In the genomic region with DNA sequence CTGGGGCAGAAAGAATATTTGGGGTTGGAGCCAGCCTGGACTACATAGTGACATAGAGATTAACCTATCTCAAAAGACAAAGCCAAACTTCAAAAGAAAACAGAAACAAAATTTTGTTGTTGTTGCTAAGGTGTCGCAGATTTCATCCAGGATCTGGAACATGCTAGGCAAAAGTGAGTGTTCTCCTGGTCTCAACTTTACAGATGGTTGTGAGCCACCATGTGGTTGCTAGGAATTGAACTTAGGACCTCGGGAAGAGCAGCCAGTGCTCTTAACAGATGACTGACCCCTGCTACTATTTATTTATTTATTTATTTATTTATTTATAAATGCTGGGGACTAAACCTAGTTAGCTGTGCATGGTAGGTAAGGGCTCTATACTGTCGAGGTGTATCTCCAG, we compare ENCODE assay signal across 23 mouse cellular contexts. TPM values are rescaled to one million over a fixed set of nuclear protein-coding genes. Genes with fewer than 3 reads are reported as not detected.
DNase-seq lines count a peak whose midpoint lies in the region; ATAC-seq and TF ChIP-seq lines count a peak whose summit lies in the region.
"Had no signal": no experiment of that assay in that cellular context is flagged by ENCODE, and none has a peak within 500 bp of the region (broad histone marks: within the 10 kb centered on the region; RNA-seq: fewer than 3 reads in every experiment).

No protein-coding gene starts in this region.

- no peak overlapping the region for H3K4me3 ChIP-seq in gastrocnemius, adult 2 months
- H3K4me3 ChIP-seq in kidney, postnatal 0 days (replicated peaks; ENCODE audit: low read depth, low read length) = no peak overlapping the region
- no peak overlapping the region for H3K4me3 ChIP-seq in liver, embryonic 15.5 days (replicated peaks)
- H3K4me3 ChIP-seq: embryonic facial prominence, embryonic 13.5 days; forebrain, embryonic 13.5 days; heart, embryonic 13.5 days; hindbrain, embryonic 12.5 days had no signal

- peak overlapping the region; percentile 12; the same call in 1 of the 2 replicates for H3K27ac ChIP-seq in gastrocnemius, adult 2 months
- H3K27ac ChIP-seq in kidney, postnatal 0 days = peak overlapping the region; percentile 13; the same call in 1 of the 2 replicates
- 0 out of 2 replicates have a peak overlapping the region, but pooled peaks have one; percentile 39 for H3K27ac ChIP-seq in liver, embryonic 15.5 days (replicated peaks)
- H3K27ac ChIP-seq: embryonic facial prominence, embryonic 13.5 days; forebrain, embryonic 13.5 days; hindbrain, embryonic 12.5 days had no signal

- H3K9ac ChIP-seq in kidney, postnatal 0 days (ENCODE audit: low read depth, low read length) = no peak overlapping the region
- no peak overlapping the region for H3K9ac ChIP-seq in liver, embryonic 15.5 days
- H3K9ac ChIP-seq: embryonic facial prominence, embryonic 13.5 days; forebrain, embryonic 13.5 days; forebrain, postnatal 0 days; heart, embryonic 13.5 days; hindbrain, embryonic 12.5 days had no signal

- peaks cover 9% of the 10 kb centered on the region; the same call in 1 of the 2 replicates for H3K36me3 ChIP-seq in kidney, postnatal 0 days (ENCODE audit: insufficient read depth, low read length)
- peaks cover 9% of the 10 kb centered on the region; the same call in 1 of the 2 replicates for H3K36me3 ChIP-seq in liver, embryonic 15.5 days (replicated peaks)
- H3K36me3 ChIP-seq: hindbrain, embryonic 12.5 days had no signal

- ATAC-seq in kidney, postnatal 0 days (replicated peaks; ENCODE audit: low FRiP score, low read depth) = no peak
- no peak for ATAC-seq in liver, embryonic 15.5 days (ENCODE audit: insufficient read depth)
- ATAC-seq: CD4-positive, CD25-positive, alpha-beta regulatory T cell, adult 4 months; forebrain, embryonic 13.5 days; forebrain, postnatal 0 days; hindbrain, embryonic 16.5 days had no signal

- H3K27me3 ChIP-seq in kidney, postnatal 0 days (ENCODE audit: insufficient read depth, low read length) = no peaks in the 10 kb centered on the region
- no peaks in the 10 kb centered on the region for H3K27me3 ChIP-seq in liver, embryonic 15.5 days
- H3K27me3 ChIP-seq: embryonic facial prominence, embryonic 13.5 days; forebrain, embryonic 13.5 days; heart, embryonic 13.5 days; hindbrain, embryonic 12.5 days had no signal

- intact Hi-C loops in gastrocnemius, adult 2 months (cut with DNase I) = loop anchor here (1.0 kb wide), 1 partner anchor 28 kb away; no protein-coding TSS in a partner anchor
- intact Hi-C loops in heart, postnatal 10 days (cut with DNase I) = no loop called here

- H3K9me3 ChIP-seq in kidney, postnatal 0 days (replicated peaks; ENCODE audit: low read length) = no peaks in the 10 kb centered on the region
- H3K9me3 ChIP-seq in liver, embryonic 15.5 days (replicated peaks) = no peaks in the 10 kb centered on the region
- H3K9me3 ChIP-seq: embryonic facial prominence, embryonic 13.5 days; forebrain, embryonic 13.5 days; G1E; heart, embryonic 13.5 days; hindbrain, embryonic 12.5 days had no signal

- H3K4me1 ChIP-seq in kidney, postnatal 0 days (replicated peaks; ENCODE audit: insufficient read depth, low read length) = peaks cover 2% of the 10 kb centered on the region; the same call in 1 of the 2 replicates
- H3K4me1 ChIP-seq in liver, embryonic 15.5 days (replicated peaks) = peaks cover 55% of the 10 kb centered on the region

- WGBS in kidney, postnatal 0 days = 83% methylated on average over 3 of the region's 3 CpGs
- WGBS in liver, embryonic 15.5 days (ENCODE audit: insufficient replicate concordance) = 71% methylated on average over 3 of the region's 3 CpGs

- no peak for DNase-seq in gastrocnemius, adult 2 months
- no peak for DNase-seq in gastrocnemius, postnatal 10 days
- DNase-seq in kidney, postnatal 0 days (ENCODE audit: low spot score) = no peak
- no peak for DNase-seq in kidney, postnatal 14 days
- DNase-seq in heart, postnatal 10 days = no peak
- no peak for DNase-seq in testis, postnatal 14 days (ENCODE audit: low spot score)
- DNase-seq: adrenal gland, postnatal 10 days; B cell, adult 2 months; cerebellum, adult 11-12 months; cerebellum, adult 9-10 months; cerebellum, postnatal 25 days; forebrain, postnatal 0 days; gastrocnemius, postnatal 36 days; heart, adult 11 months; heart, postnatal 4 days had no signal

- H3K4me2 ChIP-seq in kidney, postnatal 0 days (ENCODE audit: low read length) = 0 out of 2 replicates have a peak overlapping the region, but pooled peaks have one; percentile 80
- H3K4me2 ChIP-seq in liver, embryonic 15.5 days = no peak overlapping the region
- H3K4me2 ChIP-seq: embryonic facial prominence, embryonic 13.5 days; forebrain, embryonic 13.5 days; hindbrain, embryonic 12.5 days had no signal

- TF ChIP-seq CTCF in gastrocnemius, adult 2 months (IDR thresholded peaks at IDR 0.05) = no peak
- TF ChIP-seq CTCF in kidney, postnatal 0 days (IDR thresholded peaks at IDR 0.05; ENCODE audit: low read depth) = no peak

RNA-seq across cellular contexts. Expression of a gene that starts 2.3 kb away (rescaled TPM):
- 10 to 100 TPM; 14.3 to 17.1 TPM for total RNA-seq in gastrocnemius, adult 2 months (2021)
- 10 to 100 TPM; 28.5 to 31.3 TPM for total RNA-seq in gastrocnemius, postnatal 10 days (2021)
- 44.0 and 47.2 TPM in 2 replicates for polyA plus RNA-seq in kidney, postnatal 0 days (2015; fragmentation: Nextera tagmentation; extraction: Ambion mirVana)
- 27.5 and 33.1 TPM in 2 replicates for polyA plus RNA-seq in liver, embryonic 15.5 days (2015; fragmentation: Nextera tagmentation; extraction: Ambion mirVana)
- total RNA-seq in heart, postnatal 10 days (2021) = 10 to 100 TPM; 29.7 to 34.0 TPM

RNA-seq across cellular contexts. Expression of a gene that starts 2.5 kb away (rescaled TPM):
- total RNA-seq in gastrocnemius, adult 2 months (2021) = 100 to 1,000 TPM in 1 of 2 experiments, 10 to 100 TPM in 1; 79.8 to 118 TPM
- 10 to 100 TPM; 39.1 to 41.4 TPM for total RNA-seq in gastrocnemius, postnatal 10 days (2021)
- 55.5 and 64.0 TPM in 2 replicates for polyA plus RNA-seq in kidney, postnatal 0 days (2015; fragmentation: Nextera tagmentation; extraction: Ambion mirVana)
- polyA plus RNA-seq in liver, embryonic 15.5 days (2015; fragmentation: Nextera tagmentation; extraction: Ambion mirVana) = 32.5 and 41.8 TPM in 2 replicates
- 10 to 100 TPM; 92.5 to 99.9 TPM for total RNA-seq in heart, postnatal 10 days (2021)

RNA-seq across cellular contexts. Expression of a gene that starts 28.4 kb away (rescaled TPM):
- total RNA-seq in gastrocnemius, adult 2 months (2021) = 10 to 100 TPM; 10.5 to 11.5 TPM
- 10 to 100 TPM; 13.8 to 18.2 TPM for total RNA-seq in gastrocnemius, postnatal 10 days (2021)
- polyA plus RNA-seq in kidney, postnatal 0 days (2015; fragmentation: Nextera tagmentation; extraction: Ambion mirVana) = 16.8 and 20.0 TPM in 2 replicates
- 6.1 and 7.5 TPM in 2 replicates for polyA plus RNA-seq in liver, embryonic 15.5 days (2015; fragmentation: Nextera tagmentation; extraction: Ambion mirVana)
- total RNA-seq in heart, postnatal 10 days (2021) = 10 to 100 TPM; 17.4 to 17.7 TPM

RNA-seq across cellular contexts. Expression of a gene that starts 41.5 kb away (rescaled TPM):
- under 1 TPM in 1 of 2 experiments, not detected in 1; 0.14 TPM for total RNA-seq in gastrocnemius, adult 2 months (2021)
- under 1 TPM; 0.09 to 0.34 TPM for total RNA-seq in gastrocnemius, postnatal 10 days (2021)
- 3.9 and 4.1 TPM in 2 replicates for polyA plus RNA-seq in kidney, postnatal 0 days (2015; fragmentation: Nextera tagmentation; extraction: Ambion mirVana)
- 0.08 and 0.12 TPM in 2 replicates for polyA plus RNA-seq in liver, embryonic 15.5 days (2015; fragmentation: Nextera tagmentation; extraction: Ambion mirVana)
- 1 to 10 TPM; 1.2 TPM for total RNA-seq in heart, postnatal 10 days (2021)
- polyA plus RNA-seq: CD4-positive, CD25-positive, alpha-beta regulatory T cell, adult 4 months had no signal

RNA-seq across cellular contexts. Expression of a gene that starts 57.7 kb away (rescaled TPM):
- 10 to 100 TPM; 47.5 to 61.5 TPM for total RNA-seq in gastrocnemius, adult 2 months (2021)
- total RNA-seq in gastrocnemius, postnatal 10 days (2021) = 10 to 100 TPM; 40.8 to 46.2 TPM
- 81.1 and 89.8 TPM in 2 replicates for polyA plus RNA-seq in kidney, postnatal 0 days (2015; fragmentation: Nextera tagmentation; extraction: Ambion mirVana)
- polyA plus RNA-seq in liver, embryonic 15.5 days (2015; fragmentation: Nextera tagmentation; extraction: Ambion mirVana) = 48.8 and 51.1 TPM in 2 replicates
- total RNA-seq in heart, postnatal 10 days (2021) = 10 to 100 TPM; 55.9 to 56.8 TPM
